Mouse (Mus musculus) lung, postnatal 0 days (tissue): ENCODE results near the gene Akap1.
A peak's percentile ranks its signal among the peaks of the same experiment; 100 is the strongest.

Source experiments
- CTCF ChIP-seq: IDR thresholded peaks from 2 replicates; pipeline ENCODE4 v1.5.1; 2016; ENCODE audit warnings: antibody characterized with exemption, mild to moderate bottlenecking
- EP300 ChIP-seq: IDR thresholded peaks from 2 replicates; pipeline ENCODE4 v1.6.1; 2016; ENCODE audit warnings: antibody characterized with exemption, mild to moderate bottlenecking, control low read depth

DNA sequence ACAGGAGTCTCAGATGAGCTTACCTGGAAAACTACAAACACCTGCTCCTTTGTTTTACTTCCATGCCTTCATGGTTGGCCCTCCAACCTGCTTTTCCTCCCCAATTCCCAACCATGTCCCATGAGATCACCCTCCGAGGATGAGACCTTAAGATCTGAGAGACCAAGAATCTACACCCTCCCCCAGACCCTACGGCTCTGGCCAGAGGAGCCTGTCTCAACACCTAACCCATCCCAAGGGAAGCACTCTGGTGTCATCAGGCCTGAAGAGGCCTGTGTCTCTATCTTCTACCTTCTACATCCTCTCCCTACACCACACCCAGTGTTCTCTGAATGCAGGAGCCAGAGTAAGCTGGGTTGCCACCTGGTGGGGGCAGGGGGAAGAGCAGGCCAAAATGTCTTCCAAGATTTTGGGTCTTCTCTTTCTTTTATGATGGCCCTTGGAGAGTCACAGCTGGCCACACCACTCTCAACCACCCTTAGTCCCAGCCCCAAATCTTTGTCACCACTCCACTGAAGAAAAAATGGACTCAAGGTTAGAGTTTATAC is 34.1 kb downstream of the Akap1 start:
- peak; percentile 72 for TF ChIP-seq CTCF
- no peak for TF ChIP-seq EP300
